Mouse (Mus musculus) embryo, embryonic 10 days (tissue): ENCODE data around the gene Gm14137.
A peak's percentile ranks its signal among the peaks of the same experiment; 100 is the strongest.

Experiments
- DNase-seq: peaks from one replicate; pipeline ENCODE4 v3.0.0-alpha.2; 2015; ENCODE audit warnings: low spot score

Gm14137 gene

GRCm38 (mm10) chr2:119173991-119174651 lies at the start of gene Gm14137:
Gene Gm14137 (plus strand): TSS chr2:119174509.
- DNase-seq: no peak

GRCm38 (mm10) chr2:119136346-119136898 lies 37.9 kb upstream of the Gm14137 start:
- no peak for DNase-seq

- DNase-seq: no peak
Measured at GRCm38 (mm10) chr2:119145199-119145598, 29.1 kb upstream of the Gm14137 start.

GRCm38 (mm10) chr2:119146435-119146834 lies 27.9 kb upstream of the Gm14137 start:
- no peak for DNase-seq

- no peak for DNase-seq
Measured at GRCm38 (mm10) chr2:119147160-119147678, 27.1 kb upstream of the Gm14137 start.

GRCm38 (mm10) chr2:119147775-119148174 lies 26.5 kb upstream of the Gm14137 start:
- no peak for DNase-seq

- no peak for DNase-seq
Measured at GRCm38 (mm10) chr2:119152255-119152654, 22.1 kb upstream of the Gm14137 start.

GRCm38 (mm10) chr2:119154683-119155082 lies 19.6 kb upstream of the Gm14137 start:
- DNase-seq: no peak

GRCm38 (mm10) chr2:119155388-119155787 lies 18.9 kb upstream of the Gm14137 start:
- DNase-seq: peak; percentile 24

- DNase-seq: peak; percentile 38
Measured at GRCm38 (mm10) chr2:119156081-119156680, 18.1 kb upstream of the Gm14137 start.

- peak; percentile 99 for DNase-seq
Measured at GRCm38 (mm10) chr2:119156681-119157572, 17.4 kb upstream of the Gm14137 start, which contains the start of gene Rmdn3. Gene Rmdn3 (minus strand): TSS chr2:119157034.

- DNase-seq: no peak
Measured at GRCm38 (mm10) chr2:119157836-119158235, 16.5 kb upstream of the Gm14137 start.

GRCm38 (mm10) chr2:119161247-119161646 lies 13.1 kb upstream of the Gm14137 start:
- no peak for DNase-seq

GRCm38 (mm10) chr2:119163135-119163534 lies 11.2 kb upstream of the Gm14137 start:
- DNase-seq: no peak

GRCm38 (mm10) chr2:119163999-119164398 lies 10.3 kb upstream of the Gm14137 start:
- no peak for DNase-seq

GRCm38 (mm10) chr2:119165401-119165800 lies 8.9 kb upstream of the Gm14137 start:
- DNase-seq: no peak

- peak; percentile 81 for DNase-seq
Measured at GRCm38 (mm10) chr2:119166901-119167865, 7.1 kb upstream of the Gm14137 start, which contains the start of gene Gchfr. Gene Gchfr (plus strand): TSS chr2:119167773.

- DNase-seq: no peak
Measured at GRCm38 (mm10) chr2:119167866-119168256, 6.4 kb upstream of the Gm14137 start.

- no peak for DNase-seq
Measured at GRCm38 (mm10) chr2:119170282-119170681, 4.0 kb upstream of the Gm14137 start.

- DNase-seq: peak; percentile 58
Measured at GRCm38 (mm10) chr2:119171574-119171973, 2.7 kb upstream of the Gm14137 start.

- DNase-seq: no peak
Measured at GRCm38 (mm10) chr2:119172446-119172845, 1.9 kb upstream of the Gm14137 start.
